Mouse (Mus musculus) lung, postnatal 10 days (tissue): ENCODE results near the gene 2900011O08Rik.

Source experiments
- DNase-seq: peaks from one replicate; pipeline ENCODE4 v3.0.0; 2021

The 2900011O08Rik gene

GRCm38 (mm10) chr16:14143298-14143697, 156.9 kb downstream of the 2900011O08Rik start:
- DNase-seq = no peak

- DNase-seq = no peak
Observed at GRCm38 (mm10) chr16:14147712-14148111, 161.3 kb downstream of the 2900011O08Rik start.
